Mouse (Mus musculus) embryonic fibroblast, embryonic 13.5 days (primary cell): Measurements from ENCODE around the gene Slc30a7.

Source experiments
- CTCF ChIP-seq: IDR thresholded peaks from 2 replicates; pipeline ENCODE4 v1.5.1; 2011; ENCODE audit warnings: mild to moderate bottlenecking, control low read depth, low read length, moderate library complexity, borderline replicate concordance; ENCODE audit not compliant: insufficient read depth
- POLR2A ChIP-seq: IDR thresholded peaks from 2 replicates; pipeline ENCODE4 v1.6.1; 2011; ENCODE audit warnings: low read depth, mild to moderate bottlenecking, control low read depth, low read length, moderate library complexity

DNA sequence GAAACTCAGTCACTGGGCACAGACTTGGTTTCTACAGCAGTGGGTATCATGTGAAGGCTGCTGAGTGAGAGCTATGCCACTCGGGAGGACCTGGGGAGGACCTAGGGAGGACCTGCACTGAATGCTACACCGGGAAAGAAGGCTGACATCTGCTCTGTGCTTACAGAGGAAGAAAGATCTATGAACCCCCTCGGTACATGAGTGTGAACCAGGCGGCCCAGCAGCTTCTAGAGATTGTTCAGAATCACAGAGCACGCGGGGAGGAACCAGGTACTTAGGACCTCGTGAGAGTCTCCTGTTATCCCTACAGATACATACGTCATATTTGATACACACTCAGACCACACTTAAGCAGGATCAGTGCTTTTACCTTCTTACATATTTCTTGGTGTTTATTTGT lies 80.7 kb downstream of the Slc30a7 start:
- TF ChIP-seq CTCF (no peak), POLR2A (no peak)
